Mouse (Mus musculus) large intestine, adult 2 months (tissue): ENCODE measurements around the gene Prrc2b. TPM values are rescaled to one million over a fixed set of nuclear protein-coding genes. Genes with fewer than 3 reads are reported as not detected.

ENCODE experiments used
- DNase-seq: peaks from one replicate; pipeline ENCODE4 v3.0.0-alpha.2; 2012; ENCODE audit warnings: low read depth, low spot score
- WGBS: fragments of 180-500 bp; shearing (Covaris S2); methylation state at CpG from one replicate; pipeline ENCODE4 v1.1.7; 2018; 5-methylcytosine and 5-hydroxymethylcytosine counted together
- polyA plus RNA-seq: library from polyadenylated mRNA; depleted of rRNA; stranded (reverse); fragments of >200 nt; gene quantifications from 2 replicates; pipeline ENCODE4 v1.2.3, GENCODE M21; 2012

The Prrc2b gene
- polyA plus RNA-seq, 1 experiment: 13.3 TPM

DNA sequence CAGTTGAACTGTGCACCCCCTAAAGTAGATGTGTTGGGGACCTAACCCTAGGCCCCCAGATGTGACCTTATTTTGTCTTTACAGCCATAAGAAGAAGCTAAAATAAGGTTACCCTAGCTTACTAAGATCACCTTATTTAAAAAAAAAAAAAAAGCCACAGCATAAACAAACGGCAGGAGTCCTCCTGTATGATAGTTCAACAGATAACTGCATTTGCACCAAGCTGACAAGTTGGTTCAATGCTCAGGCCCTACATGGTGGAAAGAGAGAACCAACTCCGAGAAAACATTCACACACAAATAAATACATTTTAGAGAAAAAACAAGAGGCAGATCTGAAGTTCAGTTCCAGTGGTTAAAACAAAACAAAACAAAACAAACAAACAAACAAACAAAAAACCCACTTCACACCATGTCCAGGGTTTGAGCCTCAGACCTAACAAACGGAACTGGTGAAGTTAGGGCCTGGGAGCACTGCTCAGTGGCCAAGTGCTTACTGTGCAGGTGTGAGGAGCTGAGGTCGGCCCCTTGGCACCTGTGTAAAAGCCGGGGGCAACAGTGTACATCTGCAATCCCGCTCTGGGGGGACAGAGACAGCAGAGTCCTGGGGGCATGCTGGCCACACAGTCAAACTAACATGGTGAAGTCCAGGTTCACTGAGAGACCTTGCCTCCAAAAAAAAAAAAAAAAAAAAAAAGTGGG, 18.9 kb upstream of the Prrc2b start:
- 66% methylated on average over 6 of the region's 6 CpGs for WGBS

DNA sequence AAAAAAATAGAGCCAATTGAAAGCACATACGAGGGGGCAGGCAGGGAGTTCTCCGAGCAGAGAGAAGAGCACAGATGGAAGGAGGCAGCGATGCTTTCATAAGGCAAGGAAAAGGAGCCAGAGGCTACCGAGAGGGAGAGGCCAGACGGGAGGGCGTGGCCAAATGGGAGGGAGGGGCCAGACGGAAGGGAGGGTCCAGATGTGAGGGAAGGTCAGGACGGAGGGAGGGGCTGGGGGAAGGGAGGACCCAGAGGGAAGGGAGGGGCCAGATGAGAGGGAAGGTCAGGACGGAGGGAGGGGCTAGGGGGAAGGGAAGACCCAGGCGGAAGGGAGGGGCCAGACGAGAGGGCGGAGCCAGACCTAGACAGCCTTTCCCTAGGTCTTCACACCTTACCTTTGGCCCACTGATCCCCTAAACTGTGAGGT, 18.3 kb upstream of the Prrc2b start:
- no peak for DNase-seq
- 10% methylated on average over 12 of the region's 12 CpGs for WGBS

More for the DNA sequence above, 18.9 kb upstream of the Prrc2b start:
- DNase-seq: no peak

DNA sequence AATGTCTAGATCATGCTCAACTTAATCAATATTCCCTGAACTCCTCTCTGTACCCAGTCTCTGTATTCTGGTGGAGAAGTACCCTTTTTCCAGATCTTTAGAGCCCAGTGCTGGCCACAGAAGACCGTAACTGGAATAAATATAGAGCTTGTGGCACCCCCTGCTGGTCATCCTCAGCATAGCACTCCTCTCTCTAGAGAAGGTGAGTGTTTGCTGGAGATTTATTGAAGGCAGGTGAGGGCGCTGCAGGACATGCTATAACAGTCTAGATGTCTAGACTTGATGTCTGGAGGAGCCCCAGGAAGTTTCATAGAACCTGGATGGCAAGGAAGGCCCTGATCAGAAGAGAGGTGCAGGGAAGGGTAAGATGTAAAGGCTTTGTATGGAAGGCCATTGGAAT, 16.8 kb upstream of the Prrc2b start:
- DNase-seq: no peak
- WGBS: 2% methylated on average over 2 of the region's 2 CpGs

DNA sequence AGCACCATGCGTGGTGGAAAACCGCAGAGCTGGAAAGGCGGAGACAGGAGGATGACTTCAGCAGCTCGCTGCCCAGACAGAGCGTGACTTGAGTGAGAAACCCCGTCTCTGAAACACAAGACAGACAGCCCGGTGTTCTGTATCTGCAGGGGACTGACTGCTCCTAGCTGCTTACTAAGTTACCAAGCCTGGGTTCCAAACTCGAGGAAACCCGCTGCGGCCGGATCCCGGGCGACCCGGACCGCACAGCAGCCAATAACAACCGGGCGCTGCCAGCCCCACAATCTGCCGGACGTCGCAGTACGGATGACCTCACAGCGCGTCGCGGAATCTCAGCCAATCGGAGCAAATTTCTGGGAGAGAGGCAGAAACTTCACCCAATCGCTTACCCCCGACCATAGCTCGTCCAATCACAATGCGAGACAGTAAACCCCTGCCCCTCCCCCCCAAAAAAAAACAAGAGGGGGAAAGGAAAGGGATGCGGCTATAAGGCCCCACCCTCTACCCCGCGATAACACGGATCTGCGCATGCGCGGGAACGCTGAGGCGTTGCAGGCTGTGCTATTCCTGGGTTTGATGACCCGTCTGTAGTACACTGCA, 13.1 kb upstream of the Prrc2b start:
- under 1% methylated on average over 40 of the region's 40 CpGs for WGBS

DNA sequence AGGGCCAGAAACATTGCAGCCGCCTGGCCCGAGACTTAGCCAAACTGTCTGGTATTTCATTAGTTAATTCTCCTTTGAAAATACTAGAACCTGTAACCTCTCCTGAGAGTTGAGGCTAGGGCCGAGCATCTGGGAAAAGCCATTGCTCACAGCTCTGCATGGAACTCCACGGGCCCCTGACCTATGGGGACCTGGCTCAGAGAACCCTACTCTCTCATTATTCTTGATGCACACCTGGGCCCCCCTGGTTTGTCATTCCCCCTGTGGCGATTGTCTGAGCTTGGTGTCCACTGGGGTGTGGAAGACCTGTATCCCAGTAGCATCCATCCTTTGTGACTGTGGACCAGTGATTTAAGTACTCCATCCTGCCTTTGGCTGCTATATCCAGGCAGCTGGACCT, 11.5 kb upstream of the Prrc2b start:
- WGBS: 91% methylated on average over 5 of the region's 5 CpGs
- DNase-seq: no peak

More for the DNA sequence above, 13.1 kb upstream of the Prrc2b start:
- peak; percentile 97 for DNase-seq

DNA sequence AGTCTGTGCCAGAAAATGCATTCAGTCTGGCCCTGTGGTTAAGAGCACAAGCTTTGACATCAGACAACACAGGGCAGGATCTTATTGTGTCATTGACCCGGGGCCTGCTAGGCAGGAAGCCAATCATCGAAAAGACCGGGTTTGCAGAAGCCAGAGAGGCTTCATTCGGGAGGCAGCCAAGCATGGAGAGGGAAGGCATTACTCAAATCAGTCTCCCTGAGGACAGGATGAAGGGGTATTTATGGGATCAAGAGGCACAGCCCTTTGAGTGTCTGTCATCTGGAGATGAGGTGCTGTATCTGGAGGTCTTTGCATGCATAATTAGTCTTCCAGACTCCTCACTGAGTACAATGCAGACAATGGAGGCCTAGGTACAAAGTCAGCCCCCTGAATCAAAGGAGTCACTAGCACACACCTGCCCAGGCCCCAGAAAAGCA, 10.4 kb upstream of the Prrc2b start:
- WGBS: 32% methylated on average over 4 of the region's 4 CpGs

DNA sequence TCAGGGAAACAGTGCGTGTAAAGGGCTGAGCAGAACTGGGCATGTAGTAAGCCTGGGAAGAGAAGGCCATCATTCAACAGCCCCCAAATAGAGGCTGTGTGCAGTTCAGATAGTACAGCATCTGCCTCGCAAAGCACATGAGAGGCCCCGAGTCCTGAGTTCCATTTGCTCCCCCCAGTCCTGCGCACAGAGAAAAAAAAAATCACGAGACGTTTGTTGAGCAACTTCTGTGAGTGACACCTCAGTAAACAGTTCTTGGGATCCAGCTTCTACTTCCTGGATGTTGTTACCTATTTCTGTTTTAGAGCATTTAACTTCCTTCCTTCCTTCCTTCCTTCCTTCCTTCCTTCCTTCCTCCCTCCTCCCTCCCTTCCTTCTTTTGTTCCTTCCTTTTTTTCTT, 9.3 kb upstream of the Prrc2b start:
- 50% methylated on average over 6 of the region's 6 CpGs for WGBS

More for the DNA sequence above, 10.4 kb upstream of the Prrc2b start:
- DNase-seq: no peak

DNA sequence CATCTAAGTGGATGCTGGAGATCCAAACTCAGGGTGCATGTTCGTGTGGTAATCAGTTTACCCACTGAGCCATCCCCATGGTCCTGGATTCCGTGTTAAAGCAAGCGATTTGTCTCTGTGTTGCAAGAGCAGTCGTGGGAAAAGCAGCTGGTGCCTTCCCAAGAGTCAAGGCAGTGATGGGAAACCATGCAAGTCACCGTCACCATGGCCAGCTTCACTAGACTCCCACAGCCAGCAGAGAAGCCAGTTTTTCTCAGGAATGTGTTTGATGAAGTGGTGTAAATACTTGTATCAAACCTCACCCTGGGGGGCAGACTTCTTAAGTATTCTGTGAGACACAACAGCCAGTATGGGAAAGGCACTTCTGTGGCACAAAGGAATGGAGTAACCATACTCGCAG, 8.5 kb upstream of the Prrc2b start:
- DNase-seq: no peak
- WGBS: 70% methylated on average over 6 of the region's 6 CpGs

More for the DNA sequence above, 9.3 kb upstream of the Prrc2b start:
- DNase-seq: no peak

DNA sequence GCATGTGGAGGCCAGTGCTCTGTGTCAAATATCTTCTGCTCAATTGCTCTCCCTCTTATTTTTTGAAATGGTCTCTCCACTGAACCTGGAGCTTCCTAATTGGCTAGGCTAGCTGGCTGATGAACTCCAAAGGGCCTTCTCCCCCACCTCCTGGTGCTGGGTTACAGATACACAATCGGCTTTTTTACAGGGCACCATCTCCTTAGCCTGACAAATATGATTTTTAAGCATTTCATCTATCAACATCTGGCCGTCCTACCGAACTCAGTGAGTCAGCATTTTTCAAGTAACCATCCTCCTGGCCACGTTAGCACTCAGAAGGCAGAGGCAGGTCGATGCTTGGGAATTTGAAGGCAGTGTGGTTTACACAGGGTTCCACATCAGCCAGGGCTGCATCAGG, 6.2 kb upstream of the Prrc2b start:
- WGBS: 83% methylated on average over 5 of the region's 5 CpGs
- no peak for DNase-seq

DNA sequence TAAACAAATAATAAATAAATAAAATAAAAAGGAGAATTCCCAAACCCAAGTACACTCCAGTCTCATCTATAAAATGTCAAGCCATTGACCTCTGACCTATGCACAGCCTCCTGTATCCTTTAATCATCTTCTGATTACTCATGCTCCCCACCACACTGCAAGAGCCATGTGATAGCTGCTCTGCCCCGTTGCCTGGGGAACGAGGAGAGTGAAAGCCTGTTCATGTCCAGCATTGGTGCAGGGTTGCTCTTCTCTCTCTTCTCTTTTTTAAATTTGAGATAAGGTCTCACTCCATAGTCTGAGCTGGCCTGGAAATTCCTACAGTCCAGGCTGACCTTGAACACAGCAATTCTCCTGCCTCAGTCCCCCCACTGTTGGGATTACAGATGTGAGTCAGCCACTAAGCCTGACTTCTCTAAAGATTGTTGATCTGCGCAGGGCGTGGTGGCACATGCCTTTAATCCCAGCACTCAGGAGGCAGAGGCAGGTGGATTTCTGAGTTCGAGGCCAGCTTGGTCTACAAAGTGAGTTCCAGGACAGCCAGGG, 4.2 kb upstream of the Prrc2b start:
- no peak for DNase-seq
- WGBS: 77% methylated on average over 5 of the region's 5 CpGs

DNA sequence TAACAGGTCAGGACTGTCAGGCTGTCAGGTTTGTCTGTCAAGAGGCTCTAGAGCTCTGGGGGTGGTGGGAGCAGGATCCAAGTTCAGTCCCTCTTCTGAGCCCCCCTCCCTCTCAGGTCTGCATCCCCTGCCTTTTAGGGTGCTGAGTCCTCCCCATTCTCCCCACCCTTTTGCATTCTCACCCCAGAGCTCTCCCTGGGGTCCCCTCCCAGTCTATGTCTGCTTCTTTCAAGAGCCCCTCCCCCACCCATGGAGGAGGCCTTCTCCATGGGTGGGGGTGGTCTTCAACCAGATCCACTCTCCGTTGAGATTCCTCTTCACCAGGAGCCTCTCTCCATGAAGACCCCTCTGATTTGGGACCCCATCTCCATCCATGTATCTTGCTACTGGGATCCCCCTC, 747 bp upstream of the Prrc2b start:
- DNase-seq: no peak
- 88% methylated on average over 1 of the region's 1 CpGs for WGBS

DNA sequence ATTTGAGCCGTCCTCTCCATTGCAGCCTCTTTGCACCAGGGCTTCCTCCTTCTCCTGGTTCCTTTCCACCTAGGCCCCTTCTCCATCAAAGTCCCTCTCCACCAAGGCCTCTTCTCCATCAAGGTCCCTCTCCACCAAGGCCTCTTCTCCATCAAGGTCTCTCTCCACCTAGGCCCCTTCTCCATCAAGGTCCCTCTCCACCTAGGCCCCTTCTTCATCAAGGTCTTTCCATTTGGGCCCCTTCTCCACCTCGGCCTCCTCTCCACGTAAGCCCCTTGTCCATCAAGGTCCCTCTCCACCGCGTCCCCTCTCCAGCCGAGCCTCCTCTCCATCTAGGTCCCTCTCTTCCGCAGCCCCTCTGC, 339 bp upstream of the Prrc2b start:
- WGBS: 7% methylated on average over 7 of the region's 7 CpGs
- no peak for DNase-seq

DNA sequence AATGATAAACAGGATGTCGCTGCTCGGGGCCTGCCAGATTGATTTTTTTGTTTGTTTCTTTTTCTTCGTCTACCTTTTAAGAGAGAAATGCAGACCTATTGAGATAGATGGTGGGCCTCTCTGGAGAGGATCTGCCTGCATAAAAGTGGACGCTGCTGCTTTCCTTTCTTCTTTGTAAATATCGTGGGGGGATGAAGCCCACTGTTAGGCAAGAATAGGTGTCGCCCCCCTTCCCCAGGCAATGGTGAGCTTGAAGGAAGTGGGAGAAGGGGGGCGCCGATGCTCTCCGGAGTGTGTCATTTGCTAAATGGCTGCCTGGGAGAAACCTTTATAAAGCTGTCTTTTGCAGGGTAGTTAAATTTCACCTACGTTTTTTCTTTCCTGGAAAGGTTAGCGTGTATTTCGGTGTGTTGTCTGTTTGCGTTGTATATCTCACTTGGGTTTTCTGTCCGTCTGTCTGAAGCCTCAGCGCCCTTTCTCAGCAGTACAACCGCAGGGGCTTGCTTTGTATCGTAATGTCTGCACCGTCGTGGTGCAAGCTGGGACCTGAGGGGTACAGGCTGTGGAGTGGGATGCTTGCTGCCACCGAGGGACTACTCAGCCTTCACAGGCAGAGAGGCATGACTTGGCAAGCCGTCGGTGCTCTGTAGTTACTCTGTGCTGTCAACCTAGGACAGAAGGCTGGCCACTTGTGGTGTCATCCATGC, 931 bp downstream of the Prrc2b start:
- DNase-seq: no peak
- WGBS: under 1% methylated on average over 22 of the region's 22 CpGs

DNA sequence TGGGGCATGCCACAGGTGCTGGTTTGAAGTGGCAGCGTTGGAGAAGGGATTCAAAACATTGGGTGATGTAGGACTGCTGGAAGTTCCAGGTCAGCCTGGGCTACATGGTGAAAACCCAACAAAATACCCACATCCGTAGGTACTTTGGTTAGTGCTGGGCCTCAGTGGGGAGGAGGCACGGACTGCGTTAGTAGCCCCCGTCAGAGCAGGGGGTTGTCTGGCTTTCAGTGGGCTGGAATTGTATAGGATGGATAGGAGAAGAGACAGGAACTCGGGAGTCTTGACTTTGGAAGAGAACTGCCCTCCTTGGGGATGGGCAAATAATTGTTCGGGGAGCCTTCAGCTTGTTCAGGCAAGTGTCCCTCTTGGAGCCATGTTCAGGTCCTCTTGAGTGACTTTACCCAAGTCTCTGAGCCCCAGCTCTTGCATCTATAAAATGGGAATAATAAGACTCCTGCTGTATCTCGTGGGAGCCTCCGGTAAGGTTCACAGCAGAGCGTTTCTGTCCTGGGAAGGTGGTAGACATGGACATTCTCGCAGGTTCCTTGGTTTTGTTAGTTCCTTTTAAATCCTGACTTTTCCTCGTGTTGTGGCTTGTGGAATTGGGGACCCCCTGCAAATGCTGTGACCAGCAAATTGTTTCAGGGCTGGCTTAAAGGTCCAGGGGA, 1.6 kb downstream of the Prrc2b start:
- 8% methylated on average over 12 of the region's 12 CpGs for WGBS

DNA sequence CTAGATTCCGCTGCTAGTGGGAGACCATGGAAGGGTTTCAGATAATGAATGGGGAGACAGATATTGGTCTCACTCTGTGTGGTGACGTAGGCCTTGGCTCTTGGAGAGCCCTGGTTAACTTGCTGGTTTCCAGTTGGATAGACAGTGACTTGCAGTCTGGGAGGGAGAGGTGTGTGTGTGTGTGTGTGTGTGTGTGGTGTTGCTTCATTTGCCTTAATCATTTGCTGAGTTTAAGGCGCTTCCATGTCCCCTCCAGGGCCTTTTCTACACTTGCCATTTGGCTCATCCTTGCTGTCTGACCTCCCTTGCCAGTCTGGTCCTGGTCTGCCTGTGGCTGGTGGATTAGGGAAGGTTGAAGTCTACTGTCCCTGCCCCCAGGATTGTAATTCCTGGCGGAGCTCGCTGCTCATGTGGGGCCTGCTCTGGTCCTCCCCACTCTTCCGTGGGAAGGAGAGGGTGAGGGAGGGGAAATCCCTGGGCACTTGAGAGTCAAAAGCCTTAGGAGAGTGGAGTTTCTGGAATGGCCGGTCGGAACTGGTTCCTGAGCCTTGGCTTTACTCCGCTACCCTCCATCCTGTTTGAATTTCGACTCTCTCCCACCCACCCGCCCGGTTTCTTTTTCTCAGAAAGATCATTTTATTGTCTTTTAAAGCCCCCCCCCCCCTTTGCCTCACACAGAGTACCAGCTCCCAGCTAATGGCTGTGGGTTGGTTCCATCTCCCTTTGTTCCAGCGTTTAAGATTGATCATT, 2.3 kb downstream of the Prrc2b start:
- WGBS: 8% methylated on average over 13 of the region's 13 CpGs
- DNase-seq: no peak

More for the DNA sequence above, 1.6 kb downstream of the Prrc2b start:
- DNase-seq: no peak

DNA sequence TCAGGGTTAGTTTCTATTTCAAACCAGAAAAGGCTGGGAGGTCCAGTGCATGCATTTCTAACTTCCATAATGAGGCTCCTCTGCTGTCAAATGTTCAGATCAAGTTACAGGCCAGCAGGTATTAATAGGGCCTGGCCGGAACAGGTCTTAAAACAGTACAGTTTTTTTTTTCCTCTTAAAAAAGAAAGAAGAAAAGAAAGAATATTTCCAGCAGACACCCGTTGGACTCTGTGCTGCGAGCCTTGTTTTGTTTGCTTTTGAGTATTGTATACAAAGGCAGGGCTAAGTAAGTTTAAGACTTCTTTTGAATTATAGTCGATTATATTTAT, 2.9 kb downstream of the Prrc2b start:
- 2% methylated on average over 4 of the region's 4 CpGs for WGBS
- no peak for DNase-seq

DNA sequence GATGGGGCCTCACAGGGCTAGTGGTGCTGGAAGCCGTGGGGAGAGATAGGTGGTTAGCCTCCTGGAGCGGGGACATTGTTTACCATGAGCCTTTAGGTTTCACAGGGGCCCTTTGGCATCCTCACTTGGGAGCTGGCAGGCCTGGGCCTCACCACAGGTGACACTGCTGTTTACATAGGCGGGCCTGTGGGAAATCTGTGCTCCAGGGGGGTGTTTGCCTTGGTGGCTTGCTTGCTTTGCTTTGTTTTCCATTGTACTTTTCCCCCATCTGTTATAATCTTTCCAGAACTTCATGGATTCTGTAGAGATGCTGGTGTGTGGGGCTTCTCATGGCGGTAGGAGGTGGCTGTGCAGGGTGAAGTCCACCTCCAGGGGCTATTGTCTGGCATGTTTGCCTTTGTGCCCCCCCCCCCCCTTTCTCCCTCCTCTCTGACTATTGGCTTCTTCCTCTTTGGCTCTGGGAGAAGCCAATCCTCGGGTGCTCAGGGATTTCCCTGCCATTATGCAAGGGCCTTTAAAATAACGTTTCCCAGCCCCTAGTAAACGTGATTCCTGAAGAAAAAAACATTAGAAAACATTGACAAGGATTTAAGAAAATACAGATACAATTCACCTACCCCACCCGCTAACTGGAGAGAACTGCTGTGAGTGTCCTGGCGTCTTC, 3.6 kb downstream of the Prrc2b start:
- 12% methylated on average over 9 of the region's 9 CpGs for WGBS
- DNase-seq: no peak

DNA sequence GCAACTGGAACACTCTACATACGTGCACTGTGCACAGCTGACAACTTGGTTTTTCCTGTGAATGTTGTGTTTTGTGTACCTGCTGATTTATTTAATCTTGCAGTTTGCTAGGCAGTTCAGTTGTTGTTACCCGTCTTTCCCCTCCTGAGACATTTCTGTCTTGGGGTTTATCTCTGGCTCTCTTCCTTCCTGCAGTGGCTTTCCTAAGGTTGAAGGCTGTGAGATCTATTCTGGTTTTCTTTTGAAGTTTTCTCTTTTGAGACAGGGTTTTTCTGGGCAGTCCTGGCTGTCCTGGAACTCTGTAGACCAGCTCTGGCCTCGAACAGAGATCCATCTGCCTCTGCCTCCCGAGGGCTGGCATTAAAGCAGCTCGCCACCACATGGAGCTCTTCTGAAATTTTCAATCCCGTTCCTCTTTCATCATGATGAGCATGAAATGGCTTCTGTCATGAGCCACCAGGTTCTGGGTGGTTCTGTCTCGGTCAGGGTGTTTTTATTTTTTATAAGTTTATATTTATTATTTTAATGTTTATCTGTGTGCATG, 4.2 kb downstream of the Prrc2b start:
- DNase-seq: no peak

DNA sequence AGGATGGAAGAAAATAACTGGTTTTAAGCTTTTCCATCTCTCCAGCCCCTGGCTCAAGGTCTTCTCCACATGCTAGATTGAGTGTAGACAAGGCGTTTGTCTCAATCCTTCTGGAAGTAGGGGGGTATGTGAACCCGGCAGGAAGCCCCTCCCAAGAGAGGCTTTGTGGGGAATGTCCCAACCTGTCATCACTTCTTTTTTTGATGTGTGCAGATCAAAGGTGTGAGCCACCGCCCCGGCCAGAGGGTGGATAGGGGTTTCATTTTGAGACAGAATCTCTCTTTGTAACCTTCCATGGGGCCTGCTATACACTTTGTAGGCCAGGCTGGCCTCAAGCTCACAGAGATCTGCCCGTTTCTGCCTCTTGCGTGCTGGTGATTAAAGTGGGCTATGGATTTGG, 4.7 kb downstream of the Prrc2b start:
- no peak for DNase-seq
- WGBS: 36% methylated on average over 6 of the region's 6 CpGs

More for the DNA sequence above, 4.2 kb downstream of the Prrc2b start:
- 24% methylated on average over 7 of the region's 7 CpGs for WGBS
